Mouse (Mus musculus) gastrocnemius, postnatal 25 days (tissue): Measurements from ENCODE around the gene Syt2. TPM values are rescaled to one million over a fixed set of nuclear protein-coding genes. Genes with fewer than 3 reads are reported as not detected.

ENCODE experiments used
- microRNA-seq, 2 experiments: library from miRNA; unstranded; fragments of <30 nt; microRNA quantifications; one replicate each; pipeline ENCODE4 v1.2.0; 2021; ENCODE audit warnings: borderline replicate concordance in 2 of 2
- total RNA-seq, 2 experiments: library from RNA; stranded (reverse); gene quantifications; 1 replicate in 1 of 2; 2 replicates in 1 of 2; pipeline ENCODE4 v1.2.3; 2021

The Syt2 gene
- total RNA-seq, 2 experiments from 2014 or later, result 0.05 TPM; not detected in 1

Small RNA genes within 50 kb of the gene (microRNA-seq; reads per million reads assigned to microRNA genes)
- gene Gm22232, result 0 reads per million in 2 experiments

Other genes with a start within 250 kb of the Syt2 start
- gene Cyb5r1, start 241.1 kb upstream of the Syt2 start, total RNA-seq, result 10 to 100 TPM; 80.3 to 88.3 TPM
- 100 to 1,000 TPM; 149 to 152 TPM for gene Adipor1, start 231.3 kb upstream of the Syt2 start, total RNA-seq
- 10 to 100 TPM; 13.4 to 15.1 TPM for gene Klhl12, start 191.1 kb upstream of the Syt2 start, total RNA-seq
- gene Rabif, start 152.0 kb upstream of the Syt2 start, total RNA-seq, result 1 to 10 TPM; 5.7 to 6.6 TPM
- not detected for gene Mgat4e, start 97.0 kb upstream of the Syt2 start, total RNA-seq
- gene Kdm5b, start 86.5 kb upstream of the Syt2 start, total RNA-seq, result 10 to 100 TPM; 11.3 to 11.7 TPM